In genomic region chr12:118926813-118927281, GRCm38 (mm10) we compare ENCODE assay signal across 9 mouse cellular contexts. TPM values are rescaled to one million over a fixed set of nuclear protein-coding genes. Genes with fewer than 3 reads are reported as not detected.
DNase-seq lines count a peak whose midpoint lies in the region; ATAC-seq and TF ChIP-seq lines count a peak whose summit lies in the region.
"Had no signal": no experiment of that assay in that cellular context is flagged by ENCODE, and none has a peak within 500 bp of the region (broad histone marks: within the 10 kb centered on the region; RNA-seq: fewer than 3 reads in every experiment).

No protein-coding gene starts in this region.

- H3K9ac ChIP-seq in heart, embryonic 12.5 days = no peak overlapping the region
- H3K9ac ChIP-seq in midbrain, embryonic 13.5 days (replicated peaks) = no peak overlapping the region; the same call in 1 of the 2 replicates

- H3K4me3 ChIP-seq in heart, embryonic 12.5 days = 0 out of 2 replicates have a peak overlapping the region, but pooled peaks have one; percentile 28
- H3K4me3 ChIP-seq in layer of hippocampus, adult 2 months = no peak overlapping the region
- H3K4me3 ChIP-seq in midbrain, embryonic 13.5 days (replicated peaks) = peak overlapping the region; percentile 16; the same call in 1 of the 2 replicates

- DNase-seq in left cerebral cortex, postnatal 14 days (ENCODE audit: low spot score in 2 of 2) = peak; percentile 65 to 66
- DNase-seq in left cerebral cortex, postnatal 4 days = no peak
- peak in 1 of 2 experiments; percentile 16 for DNase-seq in layer of hippocampus, adult 2 months (ENCODE audit: low spot score in 2 of 2)
- no peak for DNase-seq in spleen, postnatal 10 days (ENCODE audit: low spot score in 2 of 2)
- no peak for DNase-seq in urinary bladder, postnatal 10 days (ENCODE audit: low spot score)

- no peaks in the 10 kb centered on the region for H3K9me3 ChIP-seq in heart, embryonic 12.5 days (replicated peaks)
- H3K9me3 ChIP-seq in midbrain, embryonic 13.5 days = no peaks in the 10 kb centered on the region

- WGBS in heart, embryonic 12.5 days = 16% methylated on average over 13 of the region's 13 CpGs
- WGBS in midbrain, embryonic 13.5 days = 17% methylated on average over 13 of the region's 13 CpGs

- intact Hi-C loops in left cerebral cortex, postnatal 14 days (cut with DNase I) = loop anchor here (5.0 kb wide), 1 partner anchor 1055 kb away; no protein-coding TSS in a partner anchor
- intact Hi-C loops in left cerebral cortex, postnatal 4 days (cut with DNase I) = no loop called here

- peak; percentile 80 for ATAC-seq in common myeloid progenitor, adult 5-6 weeks (replicated peaks; ENCODE audit: low read depth, poor library complexity, severe bottlenecking)
- ATAC-seq in heart, embryonic 12.5 days (ENCODE audit: insufficient number of reproducible peaks, low FRiP score) = no peak
- peak; percentile 76 for ATAC-seq in midbrain, embryonic 13.5 days

- H3K36me3 ChIP-seq in heart, embryonic 12.5 days = no peaks in the 10 kb centered on the region
- no peaks in the 10 kb centered on the region for H3K36me3 ChIP-seq in midbrain, embryonic 13.5 days

- H3K4me2 ChIP-seq in heart, embryonic 12.5 days = peak overlapping the region; percentile 54
- peak overlapping the region; percentile 46 for H3K4me2 ChIP-seq in midbrain, embryonic 13.5 days (replicated peaks)

- H3K4me1 ChIP-seq in heart, embryonic 12.5 days (replicated peaks) = no peaks in the 10 kb centered on the region
- peaks cover 5% of the 10 kb centered on the region for H3K4me1 ChIP-seq in midbrain, embryonic 13.5 days (replicated peaks)

- no peak overlapping the region for H3K27ac ChIP-seq in heart, embryonic 12.5 days (ENCODE audit: poor library complexity, severe bottlenecking)
- H3K27ac ChIP-seq in layer of hippocampus, adult 2 months = no peak overlapping the region
- H3K27ac ChIP-seq in midbrain, embryonic 13.5 days = no peak overlapping the region
- H3K27ac ChIP-seq: macrophage had no signal

- TF ChIP-seq CTCF in layer of hippocampus, adult 2 months (conservative IDR thresholded peaks at IDR 0.05) = peak; percentile 94

- no peaks in the 10 kb centered on the region for H3K27me3 ChIP-seq in heart, embryonic 12.5 days (replicated peaks)
- H3K27me3 ChIP-seq in midbrain, embryonic 13.5 days = no peaks in the 10 kb centered on the region

RNA-seq across cellular contexts. Expression of gene Abcb5, which starts 39.4 kb away (rescaled TPM):
- not detected for total RNA-seq in left cerebral cortex, postnatal 14 days (2021)
- total RNA-seq in left cerebral cortex, postnatal 4 days (2021) = not detected
- not detected in 2 replicates for total RNA-seq in common myeloid progenitor, adult 5-6 weeks (2017)
- polyA plus RNA-seq in heart, embryonic 12.5 days (2016; fragmentation: Nextera tagmentation; extraction: Ambion mirVana) = not detected in 2 replicates
- total RNA-seq in layer of hippocampus, adult 2 months (2021) = not detected
- polyA plus RNA-seq in midbrain, embryonic 13.5 days (2015; fragmentation: Nextera tagmentation; extraction: Ambion mirVana) = not detected in 2 replicates
- polyA plus RNA-seq: macrophage had no signal

Comparison
In these comparisons a context has a peak if more than half of its experiments do, and no peak if none do; other contexts are left out.
1. DNase-seq: peak in left cerebral cortex, postnatal 14 days (2 of 2); none in left cerebral cortex, postnatal 4 days (single experiment), spleen, postnatal 10 days (0 of 2) and urinary bladder, postnatal 10 days (single experiment).